Mouse (Mus musculus): ENCODE measurements around the gene Adpgk. TPM values are rescaled to one million over a fixed set of nuclear protein-coding genes. Genes with fewer than 3 reads are reported as not detected.
A peak's percentile ranks its signal among the peaks of the same experiment; 100 is the strongest.
"Not testable (repeated sequence)": the region's sequence is repeated elsewhere in the genome, so short reads cannot be mapped to it uniquely, and the experiment has no call there.

The Adpgk gene
- total RNA-seq, 2 experiments from 2014 or later, result 14.8 to 16.2 TPM

- peak; percentile 86 for DNase-seq (ENCODE audit: low spot score in 2 of 2)
- intact Hi-C loops (cut with DNase I), result loop anchor here (2.0 kb wide), 1 partner anchor 134 kb away; the partner anchor contains the start of gene Arih1
Measured at GRCm38 (mm10) chr9:59353253-59353639, 61.9 kb downstream of the Adpgk start, which contains the start of gene Bbs4. Gene Bbs4 (minus strand): TSS chr9:59353508.

- DNase-seq (ENCODE audit: low spot score in 2 of 2); intact Hi-C loops (cut with DNase I): not testable (repeated sequence)
Measured at GRCm38 (mm10) chr9:59358041-59358440, 66.7 kb downstream of the Adpgk start.

- intact Hi-C loops (cut with DNase I); DNase-seq (ENCODE audit: low spot score in 2 of 2): not testable (repeated sequence)
Measured at GRCm38 (mm10) chr9:59360487-59360886, 69.1 kb downstream of the Adpgk start.

GRCm38 (mm10) chr9:59369220-59369619 lies 77.9 kb downstream of the Adpgk start:
- DNase-seq (ENCODE audit: low spot score in 2 of 2), result no peak
- intact Hi-C loops (cut with DNase I), result no loop called here

GRCm38 (mm10) chr9:59369646-59370045 lies 78.3 kb downstream of the Adpgk start:
- DNase-seq (ENCODE audit: low spot score in 2 of 2), result no peak
- intact Hi-C loops (cut with DNase I), result no loop called here

Other genes starting within 250 kb of the Adpgk start
- gene Bbs4, start 62.0 kb downstream of the Adpgk start, total RNA-seq (2021), result 10 to 100 TPM; 42.7 to 44.6 TPM
- gene Arih1, start 195.1 kb downstream of the Adpgk start, total RNA-seq (2021), result 100 to 1,000 TPM; 101 to 125 TPM
- gene Hexa, start 248.0 kb downstream of the Adpgk start, total RNA-seq (2021), result 10 to 100 TPM; 47.0 to 50.8 TPM
- gene Tmem202, start 248.3 kb downstream of the Adpgk start, total RNA-seq (2021), result 1 to 10 TPM; 3.9 to 5.3 TPM

Measured in left cerebral cortex, postnatal 36 days (tissue).